29 mouse cellular contexts compared by ENCODE assay signal in the genomic region with DNA sequence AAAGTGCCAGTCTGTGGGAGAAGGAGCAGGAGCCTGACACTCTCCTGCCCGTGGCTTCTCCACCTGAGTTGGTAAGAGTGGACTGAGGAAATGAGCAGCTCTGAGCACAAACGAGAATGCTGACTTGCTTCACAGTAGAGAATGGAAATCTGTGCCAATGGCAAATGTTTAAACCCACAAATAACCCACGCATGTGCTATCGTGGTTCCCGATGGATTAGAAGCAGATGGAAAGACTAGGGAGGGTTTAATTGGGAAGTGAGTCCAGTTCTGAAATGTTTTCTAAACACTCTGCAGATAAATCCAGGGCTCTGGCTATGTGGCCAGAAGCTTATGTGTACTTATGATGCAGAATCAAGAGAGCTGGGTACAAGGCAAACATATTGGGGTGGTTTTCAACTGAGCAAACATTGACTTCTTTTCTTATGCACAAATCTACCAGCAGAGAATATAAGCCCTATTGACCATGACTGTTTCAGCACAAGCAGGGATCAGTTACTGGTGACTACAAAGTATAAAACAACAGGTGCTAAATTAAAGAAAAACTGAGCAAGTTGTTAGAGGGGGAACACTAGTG. TPM values are rescaled to one million over a fixed set of nuclear protein-coding genes. Genes with fewer than 3 reads are reported as not detected.
DNase-seq lines count a peak whose midpoint lies in the region; ATAC-seq and TF ChIP-seq lines count a peak whose summit lies in the region.
"Had no signal": no experiment of that assay in that cellular context is flagged by ENCODE, and none has a peak within 500 bp of the region (broad histone marks: within the 10 kb centered on the region; RNA-seq: fewer than 3 reads in every experiment).

No protein-coding gene starts in this region.

- H3K27me3 ChIP-seq in stomach, embryonic 14.5 days (ENCODE audit: control insufficient read depth, insufficient read depth, low read length): no peaks in the 10 kb centered on the region
- no peaks in the 10 kb centered on the region for H3K27me3 ChIP-seq in midbrain, embryonic 14.5 days (ENCODE audit: control insufficient read depth, insufficient read depth, low read length)
- H3K27me3 ChIP-seq: heart, embryonic 12.5 days; intestine, embryonic 15.5 days; limb, embryonic 15.5 days; liver, embryonic 15.5 days; lung, embryonic 15.5 days had no signal

- H3K27ac ChIP-seq in layer of hippocampus, adult 2 months: peak overlapping the region; percentile 73
- peak overlapping the region; percentile 30; the same call in 1 of the 2 replicates for H3K27ac ChIP-seq in stomach, embryonic 14.5 days (ENCODE audit: low read length)
- no peak overlapping the region for H3K27ac ChIP-seq in midbrain, embryonic 14.5 days (replicated peaks; ENCODE audit: low read depth, low read length)
- H3K27ac ChIP-seq: forebrain, embryonic 10.5 days; hindbrain, embryonic 10.5 days; intestine, embryonic 15.5 days; limb, embryonic 15.5 days; liver, embryonic 15.5 days; lung, embryonic 15.5 days had no signal

- H3K9me3 ChIP-seq in stomach, embryonic 14.5 days (ENCODE audit: control insufficient read depth, low read depth, low read length): 0 out of 2 replicates have a peak, but pooled peaks cover 3% of the 10 kb centered on the region
- peaks cover 7% of the 10 kb centered on the region for H3K9me3 ChIP-seq in midbrain, embryonic 14.5 days (ENCODE audit: control insufficient read depth, low read length)
- H3K9me3 ChIP-seq: intestine, embryonic 15.5 days; limb, embryonic 15.5 days; liver, embryonic 15.5 days; lung, embryonic 15.5 days had no signal

- WGBS in stomach, embryonic 14.5 days: 58% methylated on average over 5 of the region's 5 CpGs
- 79% methylated on average over 5 of the region's 5 CpGs for WGBS in midbrain, embryonic 14.5 days

- no peaks in the 10 kb centered on the region for H3K4me1 ChIP-seq in stomach, embryonic 14.5 days (ENCODE audit: control insufficient read depth, insufficient read depth, low read length)
- H3K4me1 ChIP-seq in midbrain, embryonic 14.5 days (ENCODE audit: control insufficient read depth, insufficient read depth, low read length): no peaks in the 10 kb centered on the region
- H3K4me1 ChIP-seq: forebrain, embryonic 10.5 days; heart, embryonic 12.5 days; hindbrain, embryonic 10.5 days; intestine, embryonic 15.5 days; limb, embryonic 15.5 days; liver, embryonic 15.5 days; lung, embryonic 15.5 days had no signal

- no peak overlapping the region for H3K9ac ChIP-seq in stomach, embryonic 14.5 days (replicated peaks; ENCODE audit: low read depth, low read length)
- H3K9ac ChIP-seq in midbrain, embryonic 14.5 days (replicated peaks; ENCODE audit: low read length): no peak overlapping the region
- H3K9ac ChIP-seq: heart, embryonic 12.5 days; intestine, embryonic 15.5 days; limb, embryonic 15.5 days; liver, embryonic 15.5 days; lung, embryonic 15.5 days had no signal

- TF ChIP-seq CTCF in layer of hippocampus, adult 2 months (conservative IDR thresholded peaks at IDR 0.05): no peak

- no peak overlapping the region for H3K4me2 ChIP-seq in stomach, embryonic 14.5 days (replicated peaks; ENCODE audit: low read depth, low read length)
- H3K4me2 ChIP-seq in midbrain, embryonic 14.5 days (ENCODE audit: low read length): no peak overlapping the region
- H3K4me2 ChIP-seq: heart, embryonic 12.5 days; intestine, embryonic 15.5 days; limb, embryonic 15.5 days; liver, embryonic 15.5 days; lung, embryonic 15.5 days had no signal

- no peak overlapping the region for H3K4me3 ChIP-seq in layer of hippocampus, adult 2 months
- no peak overlapping the region for H3K4me3 ChIP-seq in stomach, embryonic 14.5 days (ENCODE audit: low read depth, low read length)
- no peak overlapping the region for H3K4me3 ChIP-seq in midbrain, embryonic 14.5 days (replicated peaks; ENCODE audit: low read depth, low read length)
- H3K4me3 ChIP-seq: forebrain, embryonic 10.5 days; heart, embryonic 12.5 days; hindbrain, embryonic 10.5 days; intestine, embryonic 15.5 days; limb, embryonic 15.5 days; liver, embryonic 15.5 days; lung, embryonic 15.5 days; myocyte had no signal

- no peaks in the 10 kb centered on the region for H3K36me3 ChIP-seq in stomach, embryonic 14.5 days (ENCODE audit: control insufficient read depth, insufficient read depth, low read length)
- no peaks in the 10 kb centered on the region for H3K36me3 ChIP-seq in midbrain, embryonic 14.5 days (ENCODE audit: control insufficient read depth, insufficient read depth, low read length)
- H3K36me3 ChIP-seq: forebrain, embryonic 10.5 days; heart, embryonic 12.5 days; hindbrain, embryonic 10.5 days; intestine, embryonic 15.5 days; limb, embryonic 15.5 days; liver, embryonic 15.5 days; lung, embryonic 15.5 days had no signal

- DNase-seq in frontal cortex, postnatal 10 days (ENCODE audit: low spot score in 2 of 2): no peak
- DNase-seq in brain, adult 2 months (ENCODE audit: low read depth, low spot score): peak; percentile 52
- peak; percentile 27 to 74 for DNase-seq in layer of hippocampus, adult 2 months (ENCODE audit: low spot score in 2 of 2)
- no peak for DNase-seq in natural killer cell, adult 2 months (ENCODE audit: low spot score in 2 of 2)
- no peak for DNase-seq in urinary bladder, postnatal 14 days (ENCODE audit: low spot score)
- DNase-seq in midbrain, embryonic 14.5 days: no peak
- DNase-seq: adrenal gland, postnatal 14 days; cerebellum, adult 11 months; cerebellum, adult 9-11 months; gastrocnemius, postnatal 10 days; heart, adult 11 months; heart, postnatal 10 days; kidney, adult 8-10 months; kidney, postnatal 10 days; lung, postnatal 36 days; thymus, postnatal 14 days had no signal

- ATAC-seq in frontal cortex, adult (ENCODE audit: low TSS enrichment): peak; percentile 41; the same call in 1 of the 2 replicates
- ATAC-seq in stomach, embryonic 14.5 days (ENCODE audit: insufficient number of reproducible peaks, insufficient read depth, low FRiP score, low read depth): peak; percentile 46; the same call in 1 of the 2 replicates
- ATAC-seq in midbrain, embryonic 14.5 days (ENCODE audit: low FRiP score, low TSS enrichment): no peak
- ATAC-seq: CD4-positive, CD25-positive, alpha-beta regulatory T cell, adult 4 months; hindbrain, embryonic 16.5 days; intestine, embryonic 15.5 days; midbrain, embryonic 16.5 days had no signal

RNA-seq across cellular contexts. Expression of gene Frmd4b, which starts 57.9 kb away (rescaled TPM):
- total RNA-seq in layer of hippocampus, adult 2 months (2021): 10 to 100 TPM; 28.0 to 32.5 TPM
- 19.7 and 22.2 TPM in 2 replicates for polyA plus RNA-seq in stomach, embryonic 14.5 days (2014; fragmentation: Nextera tagmentation; extraction: Ambion mirVana)
- polyA plus RNA-seq in midbrain, embryonic 14.5 days (2014; fragmentation: Nextera tagmentation; extraction: Ambion mirVana): 15.3 and 21.7 TPM in 2 replicates

Comparison
In these comparisons a context has a peak if more than half of its experiments do, and no peak if none do; other contexts are left out.
1. DNase-seq: peak in brain, adult 2 months (single experiment) and layer of hippocampus, adult 2 months (2 of 2); none in frontal cortex, postnatal 10 days (0 of 2), natural killer cell, adult 2 months (0 of 2), urinary bladder, postnatal 14 days (single experiment) and midbrain, embryonic 14.5 days (single experiment).